Mouse (Mus musculus) embryonic fibroblast, embryonic 13.5 days (primary cell): ENCODE measurements around the gene Phf13.

Experiments used
- CTCF ChIP-seq: IDR thresholded peaks from 2 replicates; pipeline ENCODE4 v1.5.1; 2011; ENCODE audit warnings: mild to moderate bottlenecking, control low read depth, low read length, moderate library complexity, borderline replicate concordance; ENCODE audit not compliant: insufficient read depth
- POLR2A ChIP-seq: IDR thresholded peaks from 2 replicates; pipeline ENCODE4 v1.6.1; 2011; ENCODE audit warnings: low read depth, mild to moderate bottlenecking, control low read depth, low read length, moderate library complexity

GRCm38 (mm10) chr4:152041924-152042641 is 46.0 kb upstream of the Phf13 start:
- TF ChIP-seq POLR2A = no peak
- TF ChIP-seq CTCF = no peak
